In the genomic region with DNA sequence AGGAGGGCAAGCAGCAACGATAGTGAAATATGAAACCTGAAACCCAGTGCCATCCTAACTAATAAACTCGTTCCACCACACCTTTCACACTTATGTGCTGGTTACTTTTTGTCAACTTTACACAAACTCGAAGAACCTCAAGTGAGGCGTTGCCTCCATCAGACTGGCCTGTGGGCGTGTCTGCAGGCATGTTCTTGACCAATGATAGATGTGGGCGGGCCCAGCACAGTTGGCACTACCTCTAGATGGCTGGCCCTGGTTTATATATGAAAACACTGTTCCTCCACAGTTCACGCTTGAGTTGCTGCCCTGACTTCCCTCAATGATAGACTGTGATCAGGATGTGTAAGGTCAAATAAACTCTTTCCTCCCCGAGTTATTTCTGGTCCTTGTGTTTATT, we compare ENCODE assay signal across 8 mouse cellular contexts. TPM values are rescaled to one million over a fixed set of nuclear protein-coding genes. Genes with fewer than 3 reads are reported as not detected.
A peak's percentile ranks its signal among the peaks of the same experiment; 100 is the strongest.
DNase-seq lines count a peak whose midpoint lies in the region.
"Had no signal": no experiment of that assay in that cellular context is flagged by ENCODE, and none has a peak within 500 bp of the region (broad histone marks: within the 10 kb centered on the region; RNA-seq: fewer than 3 reads in every experiment).

No protein-coding gene starts in this region.

- DNase-seq in ES-CJ7 (ENCODE audit: low read depth, low spot score) (peak; percentile 9), MN1 (ENCODE audit: low spot score) (no peak)
- peak; percentile 73 for DNase-seq in Muller cell, postnatal 12 days (ENCODE audit: inconsistent ontology term)
- DNase-seq in kidney, adult 8-10 months = peak; percentile 50 to 69
- peak; percentile 10 for DNase-seq in lung, postnatal 14 days
- no peak for DNase-seq in spleen, adult 12 weeks (ENCODE audit: low spot score)
- DNase-seq in gastrocnemius, postnatal 36 days = no peak
- DNase-seq: gastrocnemius, postnatal 25 days had no signal

- intact Hi-C loops in gastrocnemius, postnatal 36 days (cut with DNase I) = no loop called here

RNA-seq across cellular contexts. Expression of a gene that starts 3.2 kb away (rescaled TPM):
- total RNA-seq in gastrocnemius, postnatal 36 days (2021) = 10 to 100 TPM; 12.8 to 14.1 TPM

Comparison
In these comparisons a context has a peak if more than half of its experiments do, and no peak if none do; other contexts are left out.
1. DNase-seq: peak in ES-CJ7 (single experiment), Muller cell, postnatal 12 days (single experiment), kidney, adult 8-10 months (2 of 2) and lung, postnatal 14 days (single experiment); none in spleen, adult 12 weeks (single experiment), gastrocnemius, postnatal 36 days (0 of 2) and MN1 (single experiment).